In genomic region chr7:18993036-18993435, GRCm38 (mm10) we compare ENCODE assay signal across 15 mouse cellular contexts. TPM values are rescaled to one million over a fixed set of nuclear protein-coding genes. Genes with fewer than 3 reads are reported as not detected.
DNase-seq lines count a peak whose midpoint lies in the region; ATAC-seq and TF ChIP-seq lines count a peak whose summit lies in the region.
"Had no signal": no experiment of that assay in that cellular context is flagged by ENCODE, and none has a peak within 500 bp of the region (broad histone marks: within the 10 kb centered on the region; RNA-seq: fewer than 3 reads in every experiment).

No protein-coding gene starts in this region.

- DNase-seq in forebrain, embryonic 10.5 days (ENCODE audit: extremely low spot score, low spot score): no peak
- DNase-seq in forebrain, embryonic 11.5 days (ENCODE audit: low spot score): no peak
- no peak for DNase-seq in neural tube, embryonic 10.5 days (ENCODE audit: extremely low spot score, low spot score)
- DNase-seq in hindbrain, postnatal 0 days (ENCODE audit: low spot score): no peak
- DNase-seq in thymus, postnatal 4 days: no peak
- no peak for DNase-seq in heart, postnatal 10 days
- DNase-seq: kidney, adult 9 months had no signal

- WGBS in forebrain, embryonic 10.5 days: 89% methylated on average over 5 of the region's 5 CpGs
- WGBS in forebrain, embryonic 11.5 days: 91% methylated on average over 5 of the region's 5 CpGs
- 89% methylated on average over 5 of the region's 5 CpGs for WGBS in neural tube, embryonic 12.5 days
- WGBS in hindbrain, postnatal 0 days: 85% methylated on average over 5 of the region's 5 CpGs
- 80% methylated on average over 5 of the region's 5 CpGs for WGBS in olfactory bulb, adult 2 months

- ATAC-seq in forebrain, embryonic 11.5 days (replicated peaks; ENCODE audit: low FRiP score): no peak
- no peak for ATAC-seq in neural tube, embryonic 12.5 days (ENCODE audit: low FRiP score, low read depth)
- ATAC-seq in hindbrain, postnatal 0 days: no peak

- no peaks in the 10 kb centered on the region for H3K9me3 ChIP-seq in forebrain, embryonic 10.5 days
- H3K9me3 ChIP-seq in forebrain, embryonic 11.5 days (ENCODE audit: control insufficient read depth, low read length): no peaks in the 10 kb centered on the region
- H3K9me3 ChIP-seq in neural tube, embryonic 12.5 days: no peaks in the 10 kb centered on the region
- no peaks in the 10 kb centered on the region for H3K9me3 ChIP-seq in hindbrain, postnatal 0 days (ENCODE audit: low read length)
- H3K9me3 ChIP-seq: heart, embryonic 12.5 days had no signal

- peaks cover 42% of the 10 kb centered on the region for H3K27me3 ChIP-seq in forebrain, embryonic 10.5 days (ENCODE audit: poor library complexity, severe bottlenecking)
- H3K27me3 ChIP-seq in forebrain, embryonic 11.5 days (ENCODE audit: control insufficient read depth, insufficient read depth, low read length): peaks cover 20% of the 10 kb centered on the region
- H3K27me3 ChIP-seq in neural tube, embryonic 12.5 days (replicated peaks): peaks cover 23% of the 10 kb centered on the region
- no peaks in the 10 kb centered on the region for H3K27me3 ChIP-seq in hindbrain, postnatal 0 days (ENCODE audit: insufficient read depth, low read length)

- no peak overlapping the region for H3K27ac ChIP-seq in forebrain, embryonic 10.5 days
- H3K27ac ChIP-seq in forebrain, embryonic 11.5 days (ENCODE audit: low read depth, low read length): no peak overlapping the region
- H3K27ac ChIP-seq in neural tube, embryonic 12.5 days: no peak overlapping the region
- no peak overlapping the region for H3K27ac ChIP-seq in hindbrain, postnatal 0 days
- no peak overlapping the region for H3K27ac ChIP-seq in olfactory bulb, adult 2 months (ENCODE audit: insufficient read depth, low read depth, low read length)

- H3K4me3 ChIP-seq in forebrain, embryonic 10.5 days: peak overlapping the region; percentile 55
- no peak overlapping the region for H3K4me3 ChIP-seq in forebrain, embryonic 11.5 days (ENCODE audit: low read depth, low read length)
- H3K4me3 ChIP-seq in neural tube, embryonic 12.5 days: peak overlapping the region; percentile 50; the same call in 1 of the 2 replicates
- H3K4me3 ChIP-seq in hindbrain, postnatal 0 days (ENCODE audit: low read length): peak overlapping the region; percentile 47
- H3K4me3 ChIP-seq in olfactory bulb, adult 2 months (ENCODE audit: insufficient read depth, low read depth, low read length): peak overlapping the region; percentile 89

- no peak overlapping the region for H3K4me2 ChIP-seq in forebrain, embryonic 11.5 days (ENCODE audit: low read depth, low read length, severe bottlenecking)
- peak overlapping the region; percentile 79 for H3K4me2 ChIP-seq in neural tube, embryonic 12.5 days (replicated peaks)
- H3K4me2 ChIP-seq in hindbrain, postnatal 0 days (ENCODE audit: low read depth, low read length): peak overlapping the region; percentile 65

- H3K36me3 ChIP-seq in forebrain, embryonic 10.5 days (replicated peaks): peaks cover 14% of the 10 kb centered on the region
- no peaks in the 10 kb centered on the region for H3K36me3 ChIP-seq in forebrain, embryonic 11.5 days (ENCODE audit: control insufficient read depth, insufficient read depth, low read length)
- peaks cover 4% of the 10 kb centered on the region; the same call in 1 of the 2 replicates for H3K36me3 ChIP-seq in neural tube, embryonic 12.5 days
- H3K36me3 ChIP-seq in hindbrain, postnatal 0 days (ENCODE audit: insufficient read depth, low read length): no peaks in the 10 kb centered on the region

- intact Hi-C loops in heart, postnatal 10 days (cut with DNase I): no loop called here

- H3K9ac ChIP-seq in forebrain, embryonic 11.5 days (ENCODE audit: low read length): no peak overlapping the region
- H3K9ac ChIP-seq in neural tube, embryonic 12.5 days: no peak overlapping the region
- H3K9ac ChIP-seq in hindbrain, postnatal 0 days (replicated peaks; ENCODE audit: low read length): peak overlapping the region; percentile 67; the same call in 1 of the 2 replicates

- TF ChIP-seq CTCF in hindbrain, postnatal 0 days (IDR thresholded peaks at IDR 0.05; ENCODE audit: low read depth): no peak
- TF ChIP-seq CTCF in olfactory bulb, adult 2 months (IDR thresholded peaks at IDR 0.05; ENCODE audit: insufficient read depth, low read depth, low read length): no peak

- peaks cover 35% of the 10 kb centered on the region for H3K4me1 ChIP-seq in forebrain, embryonic 10.5 days
- H3K4me1 ChIP-seq in forebrain, embryonic 11.5 days (replicated peaks; ENCODE audit: control insufficient read depth, insufficient read depth, low read length): peaks cover 6% of the 10 kb centered on the region
- peaks cover 22% of the 10 kb centered on the region for H3K4me1 ChIP-seq in neural tube, embryonic 12.5 days
- peaks cover 10% of the 10 kb centered on the region for H3K4me1 ChIP-seq in hindbrain, postnatal 0 days (ENCODE audit: insufficient read depth, low read length)
- H3K4me1 ChIP-seq in olfactory bulb, adult 2 months (ENCODE audit: control insufficient read depth, insufficient read depth, low read length): peaks cover 27% of the 10 kb centered on the region

- no peak for TF ChIP-seq POLR2A in olfactory bulb, adult 2 months (IDR thresholded peaks at IDR 0.05; ENCODE audit: insufficient read depth, low read depth, low read length)

RNA-seq across cellular contexts. Expression of gene Mypop, which starts 2.0 kb away (rescaled TPM):
- 3.9 and 4.4 TPM in 2 replicates for polyA plus RNA-seq in forebrain, embryonic 10.5 days (2016; fragmentation: Nextera tagmentation; extraction: Ambion mirVana)
- polyA plus RNA-seq in forebrain, embryonic 11.5 days (2014; fragmentation: Nextera tagmentation; extraction: Ambion mirVana): 4.6 and 4.7 TPM in 2 replicates
- 6.1 and 7.0 TPM in 2 replicates for polyA plus RNA-seq in neural tube, embryonic 12.5 days (2016; fragmentation: Nextera tagmentation; extraction: Ambion mirVana)
- total RNA-seq in hindbrain, postnatal 0 days (2014; rRNA removed): 22.5 and 26.1 TPM in 2 replicates
- 5.6 and 6.0 TPM in 2 replicates for polyA plus RNA-seq in hindbrain, postnatal 0 days (2015; fragmentation: Nextera tagmentation; extraction: Ambion mirVana)
- not detected in 2 replicates for polyA plus RNA-seq in olfactory bulb, adult 2 months (2012; ENCODE audit: insufficient read depth, insufficient read length, low replicate concordance, missing spikeins)
- 1 to 10 TPM; 1.7 to 2.4 TPM for total RNA-seq in heart, postnatal 10 days (2021)

RNA-seq across cellular contexts. Expression of gene Nanos2, which starts 5.8 kb away (rescaled TPM):
- polyA plus RNA-seq in forebrain, embryonic 10.5 days (2016; fragmentation: Nextera tagmentation; extraction: Ambion mirVana): 0.15 TPM in 1 of 2 replicates, not detected in the other
- not detected in 2 replicates for polyA plus RNA-seq in forebrain, embryonic 11.5 days (2014; fragmentation: Nextera tagmentation; extraction: Ambion mirVana)
- polyA plus RNA-seq in neural tube, embryonic 12.5 days (2016; fragmentation: Nextera tagmentation; extraction: Ambion mirVana): 0.24 and 0.72 TPM in 2 replicates
- total RNA-seq in hindbrain, postnatal 0 days (2014; rRNA removed): 1.3 and 2.6 TPM in 2 replicates
- polyA plus RNA-seq in hindbrain, postnatal 0 days (2015; fragmentation: Nextera tagmentation; extraction: Ambion mirVana): 1.6 TPM in 2 replicates
- not detected in 2 replicates for polyA plus RNA-seq in olfactory bulb, adult 2 months (2012; ENCODE audit: insufficient read depth, insufficient read length, low replicate concordance, missing spikeins)
- not detected for total RNA-seq in heart, postnatal 10 days (2021)
- total RNA-seq: adrenal gland, postnatal 36 days had no signal
- polyA plus RNA-seq: C2C12; heart, embryonic 12.5 days; stomach, embryonic 16.5 days had no signal

RNA-seq across cellular contexts. Expression of gene Irf2bp1, which starts 10.8 kb away (rescaled TPM):
- polyA plus RNA-seq in forebrain, embryonic 10.5 days (2016; fragmentation: Nextera tagmentation; extraction: Ambion mirVana): 21.3 and 22.1 TPM in 2 replicates
- polyA plus RNA-seq in forebrain, embryonic 11.5 days (2014; fragmentation: Nextera tagmentation; extraction: Ambion mirVana): 31.6 and 39.4 TPM in 2 replicates
- 41.6 and 45.2 TPM in 2 replicates for polyA plus RNA-seq in neural tube, embryonic 12.5 days (2016; fragmentation: Nextera tagmentation; extraction: Ambion mirVana)
- 128 and 140 TPM in 2 replicates for total RNA-seq in hindbrain, postnatal 0 days (2014; rRNA removed)
- 20.0 and 22.4 TPM in 2 replicates for polyA plus RNA-seq in hindbrain, postnatal 0 days (2015; fragmentation: Nextera tagmentation; extraction: Ambion mirVana)
- polyA plus RNA-seq in olfactory bulb, adult 2 months (2012; ENCODE audit: insufficient read depth, insufficient read length, low replicate concordance, missing spikeins): not detected in 2 replicates
- 10 to 100 TPM; 24.5 to 29.5 TPM for total RNA-seq in heart, postnatal 10 days (2021)

RNA-seq across cellular contexts. Expression of gene Foxa3, which starts 30.3 kb away (rescaled TPM):
- not detected in 2 replicates for polyA plus RNA-seq in forebrain, embryonic 10.5 days (2016; fragmentation: Nextera tagmentation; extraction: Ambion mirVana)
- not detected in 2 replicates for polyA plus RNA-seq in forebrain, embryonic 11.5 days (2014; fragmentation: Nextera tagmentation; extraction: Ambion mirVana)
- 0.09 and 0.19 TPM in 2 replicates for polyA plus RNA-seq in neural tube, embryonic 12.5 days (2016; fragmentation: Nextera tagmentation; extraction: Ambion mirVana)
- total RNA-seq in hindbrain, postnatal 0 days (2014; rRNA removed): not detected in 2 replicates
- polyA plus RNA-seq in hindbrain, postnatal 0 days (2015; fragmentation: Nextera tagmentation; extraction: Ambion mirVana): not detected in 2 replicates
- polyA plus RNA-seq in olfactory bulb, adult 2 months (2012; ENCODE audit: insufficient read depth, insufficient read length, low replicate concordance, missing spikeins): not detected in 2 replicates
- total RNA-seq in heart, postnatal 10 days (2021): not detected
- total RNA-seq: adrenal gland, postnatal 36 days; left cerebral cortex, postnatal 25 days had no signal
- polyA plus RNA-seq: frontal cortex, adult 2 months had no signal

RNA-seq across cellular contexts. Expression of gene Sympk, which starts 31.1 kb away (rescaled TPM):
- polyA plus RNA-seq in forebrain, embryonic 10.5 days (2016; fragmentation: Nextera tagmentation; extraction: Ambion mirVana): 41.2 and 46.3 TPM in 2 replicates
- 31.0 and 39.7 TPM in 2 replicates for polyA plus RNA-seq in forebrain, embryonic 11.5 days (2014; fragmentation: Nextera tagmentation; extraction: Ambion mirVana)
- 46.9 and 47.3 TPM in 2 replicates for polyA plus RNA-seq in neural tube, embryonic 12.5 days (2016; fragmentation: Nextera tagmentation; extraction: Ambion mirVana)
- total RNA-seq in hindbrain, postnatal 0 days (2014; rRNA removed): 85.4 and 88.0 TPM in 2 replicates
- 19.2 TPM in 2 replicates for polyA plus RNA-seq in hindbrain, postnatal 0 days (2015; fragmentation: Nextera tagmentation; extraction: Ambion mirVana)
- not detected in 2 replicates for polyA plus RNA-seq in olfactory bulb, adult 2 months (2012; ENCODE audit: insufficient read depth, insufficient read length, low replicate concordance, missing spikeins)
- total RNA-seq in heart, postnatal 10 days (2021): 10 to 100 TPM; 58.3 to 60.9 TPM

Comparison
In these comparisons a context has a peak if more than half of its experiments do, and no peak if none do; other contexts are left out.
1. RNA of gene Irf2bp1, which starts 10.8 kb away (polyA plus RNA-seq): 41.6 to 45.2 TPM in neural tube, embryonic 12.5 days, 31.6 to 39.4 TPM in forebrain, embryonic 11.5 days, 20.0 to 22.4 TPM in hindbrain, postnatal 0 days and 21.3 to 22.1 TPM in forebrain, embryonic 10.5 days; not detected in olfactory bulb, adult 2 months; every median in the first group is over 10 times any median in the second.